Mouse (Mus musculus): Measurements from ENCODE around the gene Vmn2r109. TPM values are rescaled to one million over a fixed set of nuclear protein-coding genes. Genes with fewer than 3 reads are reported as not detected.

The Vmn2r109 gene
- total RNA-seq (2023): not detected

GRCm38 (mm10) chr17:20564656-20565055 lies at the start of gene Vmn2r109:
TSS of gene Vmn2r109 (minus strand) at chr17:20564756.

GRCm38 (mm10) chr17:20596323-20596722 lies 31.8 kb upstream of the Vmn2r109 start, which contains the start of gene Vmn2r110:
TSS of gene Vmn2r110 (minus strand) at chr17:20596423.

DNA sequence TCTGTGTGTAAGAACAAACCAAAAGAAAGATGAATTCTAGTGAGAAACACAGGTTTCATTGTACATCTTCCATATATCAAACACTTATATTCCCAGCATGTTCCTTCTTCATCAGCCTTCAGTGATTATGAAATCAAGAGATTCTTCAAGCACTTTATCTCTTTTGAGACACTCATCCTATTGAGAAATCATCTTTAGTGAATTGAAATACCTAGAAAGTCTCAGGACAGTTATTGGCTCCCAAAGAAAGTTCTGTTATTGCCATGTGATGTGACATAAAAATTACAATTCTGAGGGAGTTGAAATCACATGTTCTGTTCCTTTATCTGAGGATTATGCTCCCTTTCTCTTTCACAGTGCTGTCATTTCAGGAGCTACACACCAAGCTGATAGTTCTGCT lies 66.7 kb downstream of the Vmn2r109 start, which contains the start of gene Vmn1r225:
Gene Vmn1r225 (plus strand): TSS at position 301 of the 400 bp plus-strand sequence.

Other genes starting within 250 kb of the Vmn2r109 start
- not detected for gene Vmn2r107, start 219.5 kb downstream of the Vmn2r109 start, total RNA-seq (2023)
- not detected for gene Vmn1r224, start 150.6 kb downstream of the Vmn2r109 start, total RNA-seq (2023)
- not detected for gene Vmn2r108, start 83.4 kb downstream of the Vmn2r109 start, total RNA-seq (2023)
- gene Vmn1r225, start 66.6 kb downstream of the Vmn2r109 start, total RNA-seq (2023): not detected
- gene Vmn2r110, start 31.7 kb upstream of the Vmn2r109 start, total RNA-seq (2023): not detected
- gene Fpr-rs3, start 60.1 kb upstream of the Vmn2r109 start, total RNA-seq (2023): not detected
- not detected for gene Vmn1r226, start 118.1 kb upstream of the Vmn2r109 start, total RNA-seq (2023)
- not detected for gene Vmn1r227, start 165.1 kb upstream of the Vmn2r109 start, total RNA-seq (2023)
- not detected for gene Vmn1r228, start 221.4 kb upstream of the Vmn2r109 start, total RNA-seq (2023)
- not detected for gene Vmn1r229, start 246.8 kb upstream of the Vmn2r109 start, total RNA-seq (2023)